Mouse (Mus musculus): ENCODE measurements around the gene Awat1.
A peak's percentile ranks its signal among the peaks of the same experiment; 100 is the strongest.

The Awat1 gene

GRCm38 (mm10) chrX:100571951-100572350 lies at the start of gene Awat1:
Gene Awat1 (plus strand): TSS chrX:100572251.
- no peak for DNase-seq (ENCODE audit: low spot score)

- DNase-seq (ENCODE audit: low spot score): no peak
Measured at GRCm38 (mm10) chrX:100524471-100524870, 47.6 kb upstream of the Awat1 start, which contains the start of gene Dgat2l6. Gene Dgat2l6 (plus strand): TSS chrX:100524838.

GRCm38 (mm10) chrX:100556026-100556425 lies 16.0 kb upstream of the Awat1 start:
- DNase-seq (ENCODE audit: low spot score): no peak

- no peak for DNase-seq (ENCODE audit: low spot score)
Measured at GRCm38 (mm10) chrX:100565696-100566095, 6.4 kb upstream of the Awat1 start.

- DNase-seq (ENCODE audit: low spot score): no peak
Measured at GRCm38 (mm10) chrX:100594791-100595190, 22.7 kb downstream of the Awat1 start, which contains the start of gene P2ry4. Gene P2ry4 (minus strand): TSS chrX:100594869.

- peak; percentile 11 for DNase-seq (ENCODE audit: low spot score)
Measured at GRCm38 (mm10) chrX:100597439-100597838, 25.4 kb downstream of the Awat1 start.

GRCm38 (mm10) chrX:100599755-100600154 lies 27.7 kb downstream of the Awat1 start:
- DNase-seq (ENCODE audit: low spot score): no peak

GRCm38 (mm10) chrX:100605314-100605713 lies 33.3 kb downstream of the Awat1 start, which contains the start of gene Arr3:
Gene Arr3 (plus strand): TSS chrX:100605497.
- no peak for DNase-seq (ENCODE audit: low spot score)

- no peak for DNase-seq (ENCODE audit: low spot score)
Measured at GRCm38 (mm10) chrX:100618488-100618887, 46.4 kb downstream of the Awat1 start.

GRCm38 (mm10) chrX:100621366-100621765 lies 49.3 kb downstream of the Awat1 start:
- DNase-seq (ENCODE audit: low spot score): no peak

- DNase-seq (ENCODE audit: low spot score): no peak
Measured at GRCm38 (mm10) chrX:100624242-100624641, 52.2 kb downstream of the Awat1 start.

- no peak for DNase-seq (ENCODE audit: low spot score)
Measured at GRCm38 (mm10) chrX:100625146-100625545, 53.1 kb downstream of the Awat1 start.

- no peak for DNase-seq (ENCODE audit: low spot score)
Measured at GRCm38 (mm10) chrX:100625546-100625801, 53.4 kb downstream of the Awat1 start, which contains the start of gene Kif4. Gene Kif4 (plus strand): TSS chrX:100625737.

GRCm38 (mm10) chrX:100625802-100626793 lies 54.0 kb downstream of the Awat1 start, which contains the start of gene Pdzd11:
Gene Pdzd11 (minus strand): TSS chrX:100626568.
- DNase-seq (ENCODE audit: low spot score): peak; percentile 67
